Mouse (Mus musculus): ENCODE data around the gene Bik. TPM values are rescaled to one million over a fixed set of nuclear protein-coding genes. Genes with fewer than 3 reads are reported as not detected.

The Bik gene
- polyA plus RNA-seq (2017; shearing (Covaris generic)): 0.70 TPM

GRCm38 (mm10) chr15:83526424-83527091 lies at the start of gene Bik:
Bik (plus strand) TSS chr15:83526862.

GRCm38 (mm10) chr15:83510805-83511405 lies 15.8 kb upstream of the Bik start, which contains the start of gene Ttll1:
Ttll1 (minus strand) TSS chr15:83510893.

GRCm38 (mm10) chr15:83563327-83563856 lies 36.7 kb downstream of the Bik start, which contains the start of the genes Tspo and Mcat:
Tspo (plus strand) TSS chr15:83563592.
Mcat (minus strand) TSS chr15:83563787.

Other genes starting within 250 kb of the Bik start
- gene Arfgap3, start 176.6 kb upstream of the Bik start, polyA plus RNA-seq (2017; shearing (Covaris generic)): 7.8 TPM
- 40.4 TPM for gene Pacsin2, start 62.3 kb upstream of the Bik start, polyA plus RNA-seq (2017; shearing (Covaris generic))
- 7.8 TPM for gene Ttll1, start 16.0 kb upstream of the Bik start, polyA plus RNA-seq (2017; shearing (Covaris generic))
- 288 TPM for gene Tspo, start 36.7 kb downstream of the Bik start, polyA plus RNA-seq (2017; shearing (Covaris generic))
- gene Mcat, start 36.9 kb downstream of the Bik start, polyA plus RNA-seq (2017; shearing (Covaris generic)): 9.2 TPM
- 23.8 TPM for gene Ttll12, start 68.3 kb downstream of the Bik start, polyA plus RNA-seq (2017; shearing (Covaris generic))
- 0.09 TPM for gene Scube1, start 198.2 kb downstream of the Bik start, polyA plus RNA-seq (2017; shearing (Covaris generic))